Mouse (Mus musculus): ENCODE measurements around the gene Rnpepl1. TPM values are rescaled to one million over a fixed set of nuclear protein-coding genes. Genes with fewer than 3 reads are reported as not detected.

Rnpepl1 gene
- 58.7 and 60.7 TPM in 2 replicates for polyA plus RNA-seq (2015; fragmentation: Nextera tagmentation; extraction: Ambion mirVana)

GRCm38 (mm10) chr1:92910239-92910885 is at the start of gene Rnpepl1:
Gene Rnpepl1 (plus strand): TSS chr1:92910783.
- Histone ChIP-seq H3K27me3 (replicated peaks; ENCODE audit: insufficient read depth, low read length) (no peaks in the 10 kb centered on the region), H3K4me3 (ENCODE audit: low read depth, low read length) (peak within 1 kb of the TSS; percentile 81), H3K9ac (replicated peaks; ENCODE audit: low read depth) (peak within 1 kb of the TSS; percentile 89), H3K36me3 (ENCODE audit: insufficient read depth, low read length) (peaks cover 10% of the 10 kb centered on the region; the same call in 1 of the 2 replicates), H3K9me3 (ENCODE audit: low read length) (no peaks in the 10 kb centered on the region), H3K4me2 (replicated peaks; ENCODE audit: low read depth, low read length) (peak within 1 kb of the TSS; percentile 96), H3K4me1 (ENCODE audit: insufficient read depth, low read depth, low read length) (peaks cover 22% of the 10 kb centered on the region), H3K27ac (ENCODE audit: low read length) (peak within 1 kb of the TSS; percentile 96)
- no peak for TF ChIP-seq EP300 (IDR thresholded peaks at IDR 0.05)
- peak; percentile 73 for TF ChIP-seq CTCF (IDR thresholded peaks at IDR 0.05)
- ATAC-seq (peak; percentile 74), DNase-seq (ENCODE audit: low spot score) (peak; percentile 81)
- WGBS = 1% methylated on average over 36 of the region's 57 CpGs

GRCm38 (mm10) chr1:92861503-92861902 is 49.1 kb upstream of the Rnpepl1 start:
- ATAC-seq (no peak), DNase-seq (ENCODE audit: low spot score) (no peak)
- H3K27me3 ChIP-seq (replicated peaks; ENCODE audit: insufficient read depth, low read length) = no peaks in the 10 kb centered on the region
- no peak overlapping the region for H3K27ac ChIP-seq (ENCODE audit: low read length)
- H3K4me3 ChIP-seq (ENCODE audit: low read depth, low read length) = no peak overlapping the region
- no peaks in the 10 kb centered on the region for H3K36me3 ChIP-seq (ENCODE audit: insufficient read depth, low read length)
- TF ChIP-seq CTCF (IDR thresholded peaks at IDR 0.05) = no peak
- TF ChIP-seq EP300 (IDR thresholded peaks at IDR 0.05) = no peak
- H3K4me1 ChIP-seq (ENCODE audit: insufficient read depth, low read depth, low read length) = no peaks in the 10 kb centered on the region
- no peak overlapping the region for H3K9ac ChIP-seq (replicated peaks; ENCODE audit: low read depth)
- no peak overlapping the region for H3K4me2 ChIP-seq (replicated peaks; ENCODE audit: low read depth, low read length)
- no peaks in the 10 kb centered on the region for H3K9me3 ChIP-seq (ENCODE audit: low read length)
- 68% methylated on average over 6 of the region's 6 CpGs for WGBS

DNA sequence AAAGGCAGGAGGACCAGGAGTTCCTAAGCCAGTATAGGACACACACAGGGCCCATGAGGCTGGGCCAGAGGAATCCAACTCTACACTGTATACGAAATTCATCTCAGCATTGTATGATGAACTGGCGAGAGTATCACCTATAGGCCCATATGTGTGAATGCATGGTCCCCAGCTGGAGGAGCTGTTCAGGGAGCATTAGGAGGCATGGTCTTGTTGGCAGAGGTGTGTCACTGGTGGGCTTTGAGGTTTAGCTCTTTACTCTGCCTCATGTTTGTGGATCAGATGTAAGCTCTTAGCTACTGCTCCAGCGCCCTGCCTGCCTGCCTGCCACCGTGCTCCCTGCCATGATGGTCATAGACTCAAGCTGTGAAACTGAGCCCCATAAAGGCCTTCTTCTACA is 47.3 kb upstream of the Rnpepl1 start:
- Histone ChIP-seq H3K4me1 (ENCODE audit: insufficient read depth, low read depth, low read length) (no peaks in the 10 kb centered on the region), H3K27me3 (replicated peaks; ENCODE audit: insufficient read depth, low read length) (no peaks in the 10 kb centered on the region), H3K36me3 (ENCODE audit: insufficient read depth, low read length) (no peaks in the 10 kb centered on the region), H3K9ac (replicated peaks; ENCODE audit: low read depth) (no peak overlapping the region), H3K4me3 (ENCODE audit: low read depth, low read length) (no peak overlapping the region), H3K27ac (ENCODE audit: low read length) (no peak overlapping the region), H3K9me3 (ENCODE audit: low read length) (no peaks in the 10 kb centered on the region), H3K4me2 (replicated peaks; ENCODE audit: low read depth, low read length) (no peak overlapping the region)
- DNase-seq (ENCODE audit: low spot score) = no peak
- TF ChIP-seq EP300 (IDR thresholded peaks at IDR 0.05) (no peak), CTCF (IDR thresholded peaks at IDR 0.05) (no peak)
- 79% methylated on average over 4 of the region's 4 CpGs for WGBS
- no peak for ATAC-seq

DNA sequence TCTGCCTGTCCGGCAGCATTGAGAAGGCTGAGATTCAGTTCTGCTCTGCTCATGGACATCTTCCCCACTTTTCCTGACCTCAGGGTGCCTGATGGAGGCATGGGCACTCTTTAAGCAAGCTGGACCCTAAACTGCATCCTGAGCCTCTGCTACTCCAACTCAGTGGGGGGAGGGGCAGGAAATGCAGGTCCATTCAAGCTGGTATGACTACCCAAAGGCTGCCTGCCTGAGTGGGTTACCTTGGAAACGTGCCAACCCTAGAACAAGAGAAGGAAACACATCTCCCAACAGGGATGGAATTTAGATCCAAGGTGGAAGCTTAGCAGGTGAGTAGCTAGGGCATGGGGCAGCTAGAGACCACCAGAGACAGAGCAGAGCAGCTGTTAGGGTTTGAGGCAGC is 44.4 kb upstream of the Rnpepl1 start:
- no peak overlapping the region for H3K4me3 ChIP-seq (ENCODE audit: low read depth, low read length)
- no peaks in the 10 kb centered on the region for H3K36me3 ChIP-seq (ENCODE audit: insufficient read depth, low read length)
- no peak for DNase-seq (ENCODE audit: low spot score)
- H3K27ac ChIP-seq (ENCODE audit: low read length) = no peak overlapping the region
- no peaks in the 10 kb centered on the region for H3K27me3 ChIP-seq (replicated peaks; ENCODE audit: insufficient read depth, low read length)
- no peaks in the 10 kb centered on the region for H3K4me1 ChIP-seq (ENCODE audit: insufficient read depth, low read depth, low read length)
- H3K9me3 ChIP-seq (ENCODE audit: low read length) = no peaks in the 10 kb centered on the region
- WGBS = 50% methylated on average over 2 of the region's 2 CpGs
- no peak overlapping the region for H3K9ac ChIP-seq (replicated peaks; ENCODE audit: low read depth)
- ATAC-seq = no peak
- H3K4me2 ChIP-seq (replicated peaks; ENCODE audit: low read depth, low read length) = no peak overlapping the region
- no peak for TF ChIP-seq EP300 (IDR thresholded peaks at IDR 0.05)
- TF ChIP-seq CTCF (IDR thresholded peaks at IDR 0.05) = no peak

- H3K4me2 ChIP-seq (replicated peaks; ENCODE audit: low read depth, low read length) = no peak overlapping the region
- WGBS = 81% methylated on average over 2 of the region's 2 CpGs
- H3K27ac ChIP-seq (ENCODE audit: low read length) = no peak overlapping the region
- no peaks in the 10 kb centered on the region for H3K4me1 ChIP-seq (ENCODE audit: insufficient read depth, low read depth, low read length)
- H3K36me3 ChIP-seq (ENCODE audit: insufficient read depth, low read length) = no peaks in the 10 kb centered on the region
- no peaks in the 10 kb centered on the region for H3K9me3 ChIP-seq (ENCODE audit: low read length)
- no peak for TF ChIP-seq EP300 (IDR thresholded peaks at IDR 0.05)
- DNase-seq (ENCODE audit: low spot score) (no peak), ATAC-seq (no peak)
- H3K27me3 ChIP-seq (replicated peaks; ENCODE audit: insufficient read depth, low read length) = no peaks in the 10 kb centered on the region
- no peak overlapping the region for H3K4me3 ChIP-seq (ENCODE audit: low read depth, low read length)
- H3K9ac ChIP-seq (replicated peaks; ENCODE audit: low read depth) = no peak overlapping the region
These were observed 40.6 kb upstream of the Rnpepl1 start for GRCm38 (mm10) chr1:92869985-92870384.

- Histone ChIP-seq H3K4me1 (ENCODE audit: insufficient read depth, low read depth, low read length) (no peaks in the 10 kb centered on the region), H3K27ac (ENCODE audit: low read length) (no peak overlapping the region), H3K9ac (replicated peaks; ENCODE audit: low read depth) (no peak overlapping the region), H3K9me3 (ENCODE audit: low read length) (no peaks in the 10 kb centered on the region), H3K4me2 (replicated peaks; ENCODE audit: low read depth, low read length) (no peak overlapping the region), H3K36me3 (ENCODE audit: insufficient read depth, low read length) (no peaks in the 10 kb centered on the region), H3K4me3 (ENCODE audit: low read depth, low read length) (no peak overlapping the region), H3K27me3 (replicated peaks; ENCODE audit: insufficient read depth, low read length) (no peaks in the 10 kb centered on the region)
- no peak for DNase-seq (ENCODE audit: low spot score)
- 81% methylated on average over 7 of the region's 7 CpGs for WGBS
- no peak for TF ChIP-seq EP300 (IDR thresholded peaks at IDR 0.05)
- no peak for TF ChIP-seq CTCF (IDR thresholded peaks at IDR 0.05)
- ATAC-seq = no peak
These were observed 37.9 kb upstream of the Rnpepl1 start for GRCm38 (mm10) chr1:92872666-92873065.
